Mouse (Mus musculus): Measurements from ENCODE around the gene Ephb2.

The Ephb2 gene

GRCm38 (mm10) chr4:136801463-136801862, 34.3 kb downstream of the Ephb2 start:
- no peak for DNase-seq (ENCODE audit: low spot score in 2 of 2)

DNA sequence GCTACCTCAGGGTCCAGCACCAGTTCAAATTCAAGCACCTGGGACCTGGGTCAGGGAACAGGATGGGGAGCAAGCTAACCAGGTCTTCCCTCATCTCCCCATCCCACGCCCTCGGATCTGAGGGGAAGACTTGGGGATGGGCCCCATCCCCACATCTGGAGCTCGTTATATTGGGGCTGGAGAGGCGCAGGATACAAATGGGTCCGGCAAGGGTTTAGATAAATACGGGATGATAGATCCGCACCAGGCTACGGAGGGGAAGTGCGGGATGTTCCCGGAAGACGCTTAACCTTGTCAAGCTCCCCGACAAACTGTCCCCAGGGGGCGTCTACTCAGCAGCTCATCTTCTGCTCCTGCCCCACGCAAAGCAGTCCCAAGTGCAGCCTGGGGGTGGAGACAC, 35.4 kb downstream of the Ephb2 start:
- DNase-seq (ENCODE audit: low spot score in 2 of 2) = no peak

DNA sequence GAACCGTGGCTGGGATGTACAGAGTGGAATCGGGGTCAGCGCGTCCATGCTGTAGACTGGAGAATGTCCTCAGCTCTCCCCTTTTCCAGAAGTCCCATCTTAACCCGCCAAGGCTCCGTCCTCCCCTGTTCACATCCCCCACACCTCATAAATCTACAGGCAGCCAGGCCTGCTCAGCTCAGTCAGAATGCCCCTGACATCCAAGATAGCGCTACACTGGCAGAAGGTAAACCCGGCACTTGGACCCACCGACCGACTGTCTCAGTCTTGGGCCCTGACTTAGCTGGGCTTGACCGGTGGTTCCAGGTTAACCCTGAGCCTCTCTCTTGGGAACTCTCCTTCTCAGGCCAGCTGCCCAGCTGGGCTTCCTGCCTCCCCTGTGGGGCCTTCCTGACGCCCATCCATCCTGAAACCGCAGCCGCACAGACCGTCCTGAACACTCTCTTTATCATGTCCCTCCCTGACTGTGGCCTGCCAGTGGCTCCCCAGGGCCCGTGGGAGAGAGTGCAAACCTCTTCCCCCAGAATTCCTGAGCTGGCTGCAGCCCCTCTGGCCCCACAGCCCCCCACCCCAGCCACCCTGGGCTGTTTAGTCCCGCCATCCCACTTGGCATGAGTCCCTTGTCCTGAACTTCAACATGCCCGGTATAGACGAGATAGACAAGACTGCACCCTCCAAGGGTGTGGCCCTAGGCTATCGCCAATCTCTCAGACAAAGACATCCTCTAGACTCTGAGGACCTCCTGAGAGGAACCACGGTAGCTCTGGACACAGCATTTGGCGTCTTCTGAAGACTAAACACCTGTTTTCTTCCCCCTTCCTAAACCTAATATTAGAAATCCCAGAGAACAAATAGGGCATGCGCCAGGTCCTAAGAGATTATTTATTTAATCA, 37.9 kb downstream of the Ephb2 start:
- DNase-seq (ENCODE audit: low spot score in 2 of 2) = no peak

DNA sequence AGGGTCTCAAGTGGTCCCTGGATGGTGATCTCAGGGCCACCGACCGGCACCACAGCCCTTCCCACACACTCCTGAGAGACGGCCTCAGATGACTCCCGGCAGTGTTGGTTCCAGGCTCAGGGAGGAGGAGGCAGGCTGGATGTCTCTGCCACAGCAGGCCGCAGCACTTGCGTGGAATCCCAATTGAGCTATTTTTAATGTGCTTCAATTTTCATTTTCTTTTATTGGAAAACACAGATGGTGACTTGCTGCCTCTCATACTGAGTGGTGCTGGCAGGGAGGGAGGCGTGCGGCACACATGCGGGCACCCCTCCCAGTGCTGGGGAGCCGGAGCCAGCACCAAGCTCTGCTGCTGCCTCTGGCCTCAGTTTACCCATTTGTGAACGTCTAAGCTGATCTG, 42.5 kb downstream of the Ephb2 start:
- no peak for DNase-seq (ENCODE audit: low spot score in 2 of 2)

- DNase-seq (ENCODE audit: low spot score in 2 of 2) = peak in 1 of 2 experiments; percentile 56
These were observed 46.0 kb downstream of the Ephb2 start for GRCm38 (mm10) chr4:136789821-136790220.

GRCm38 (mm10) chr4:136787357-136787756, 48.4 kb downstream of the Ephb2 start:
- no peak for DNase-seq (ENCODE audit: low spot score in 2 of 2)

DNA sequence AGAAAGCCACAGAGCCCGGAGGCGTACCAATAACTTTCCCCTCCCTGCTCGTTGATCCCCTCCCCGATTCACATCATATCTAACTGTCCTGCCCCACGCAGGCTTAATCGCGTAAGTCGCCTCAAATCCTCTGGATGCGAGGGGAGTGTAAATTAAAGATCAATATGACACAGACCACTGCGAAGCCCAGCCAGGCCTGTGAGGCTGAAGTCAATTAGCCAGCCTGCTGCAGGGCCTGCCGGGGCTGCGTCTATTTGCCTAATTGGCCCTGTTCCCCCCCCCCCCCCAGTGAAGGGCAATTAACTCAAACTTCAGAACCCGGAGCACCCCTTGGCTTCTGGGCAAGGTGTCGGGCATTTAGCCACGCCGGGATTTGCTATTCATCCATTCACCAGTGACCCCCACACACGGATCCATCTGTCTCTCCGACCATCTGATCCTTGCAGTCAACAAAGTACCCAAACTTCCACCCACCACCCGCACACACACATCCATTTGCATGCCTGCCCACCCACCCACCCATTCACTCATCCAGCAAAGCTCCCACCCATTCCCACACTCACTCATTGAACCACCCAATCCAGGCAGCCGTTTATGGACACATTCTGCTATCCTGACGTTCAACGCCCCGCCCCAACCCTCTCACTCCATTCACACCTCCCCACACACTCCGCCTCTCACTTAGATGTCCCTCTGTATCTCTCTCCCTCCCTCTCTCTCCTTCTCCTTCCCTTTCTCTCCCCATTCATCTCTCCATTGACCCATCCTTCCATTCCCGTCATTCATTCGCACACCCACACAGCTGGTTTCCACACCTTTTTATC, 49.1 kb downstream of the Ephb2 start:
- DNase-seq (ENCODE audit: low spot score in 2 of 2) = no peak

GRCm38 (mm10) chr4:136783552-136784150, 52.1 kb downstream of the Ephb2 start:
- DNase-seq (ENCODE audit: low spot score in 2 of 2) = peak in 1 of 2 experiments; percentile 26

DNA sequence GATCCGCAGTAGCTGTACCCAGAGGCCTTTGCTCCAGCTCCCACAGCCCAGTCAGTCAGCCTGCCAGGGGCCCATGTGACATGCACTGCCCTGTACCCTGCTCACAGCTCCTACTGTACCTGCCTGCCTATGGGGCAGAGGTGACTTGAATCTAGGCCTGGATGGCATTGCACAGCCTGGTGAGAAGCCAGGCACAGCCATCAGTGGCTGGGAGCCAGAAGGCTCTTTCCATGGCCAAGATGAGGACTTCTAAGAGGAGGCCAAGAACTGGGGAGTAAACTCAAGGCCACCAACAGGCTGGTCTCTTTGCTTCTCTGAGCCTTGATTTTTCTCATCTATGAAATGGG, 53.2 kb downstream of the Ephb2 start:
- DNase-seq (ENCODE audit: low spot score in 2 of 2) = peak in 1 of 2 experiments; percentile 48

GRCm38 (mm10) chr4:136781868-136782578, 53.8 kb downstream of the Ephb2 start:
- DNase-seq (ENCODE audit: low spot score in 2 of 2) = peak in 1 of 2 experiments; percentile 54

DNA sequence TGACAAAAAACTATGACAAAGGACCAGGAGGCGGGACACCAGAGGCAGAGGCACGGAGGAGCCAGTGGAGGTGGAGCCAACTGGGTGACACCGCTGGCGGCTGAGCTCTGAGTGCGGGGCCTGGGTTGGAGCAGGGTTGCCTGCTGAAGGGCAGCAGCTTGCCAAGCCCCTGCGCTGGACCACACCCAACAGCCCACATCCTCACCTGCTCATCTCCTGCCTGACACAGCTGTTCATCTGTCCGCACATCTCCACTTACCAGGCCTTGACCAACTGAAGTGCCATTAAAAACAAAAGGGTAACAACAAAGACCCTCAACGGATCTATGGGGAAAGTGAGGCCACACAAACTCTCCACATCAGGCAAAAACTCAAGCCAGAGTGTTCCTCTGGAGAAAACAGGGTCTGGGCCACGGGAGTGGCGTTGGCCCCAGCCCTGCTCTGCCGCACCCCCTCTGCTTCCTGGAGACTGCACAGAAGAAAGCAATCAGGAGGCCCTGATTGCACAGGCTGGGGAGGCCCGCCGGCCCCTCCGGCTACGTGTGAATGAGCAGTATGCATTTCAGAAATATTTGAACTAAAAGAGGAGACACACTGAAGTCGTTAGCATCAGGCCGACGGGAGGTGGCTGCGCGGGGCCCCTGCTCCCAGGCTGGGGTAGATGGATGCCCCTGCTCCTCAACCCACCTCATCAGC, 55.4 kb downstream of the Ephb2 start:
- no peak for DNase-seq (ENCODE audit: low spot score in 2 of 2)

DNA sequence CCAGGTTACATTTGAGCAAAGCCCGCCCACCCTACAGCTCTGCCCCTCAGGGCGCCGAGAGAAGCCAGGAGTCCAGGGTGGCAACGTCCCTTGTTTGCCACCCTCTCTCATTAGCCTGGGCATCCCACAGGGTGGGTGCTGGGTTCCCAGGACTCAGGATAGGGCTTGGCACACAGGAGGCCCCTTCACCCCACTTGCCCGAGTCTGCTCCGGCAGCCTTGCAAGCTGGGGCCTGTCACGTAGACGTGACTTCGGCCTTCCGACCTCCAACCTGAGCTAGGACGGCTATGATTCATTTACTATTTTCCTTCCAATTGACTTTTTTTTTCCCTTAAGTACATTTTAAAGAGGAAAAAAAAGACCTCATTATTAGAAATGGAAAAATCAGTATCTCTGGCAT, 56.6 kb downstream of the Ephb2 start:
- peak in 1 of 2 experiments; percentile 54 for DNase-seq (ENCODE audit: low spot score in 2 of 2)

- no peak for DNase-seq (ENCODE audit: low spot score in 2 of 2)
These were observed 59.3 kb downstream of the Ephb2 start for GRCm38 (mm10) chr4:136776471-136776892.

- DNase-seq (ENCODE audit: low spot score in 2 of 2) = no peak
These were observed 59.9 kb downstream of the Ephb2 start for GRCm38 (mm10) chr4:136775903-136776302.

- no peak for DNase-seq (ENCODE audit: low spot score in 2 of 2)
These were observed 61.6 kb downstream of the Ephb2 start for GRCm38 (mm10) chr4:136774201-136774600.

DNA sequence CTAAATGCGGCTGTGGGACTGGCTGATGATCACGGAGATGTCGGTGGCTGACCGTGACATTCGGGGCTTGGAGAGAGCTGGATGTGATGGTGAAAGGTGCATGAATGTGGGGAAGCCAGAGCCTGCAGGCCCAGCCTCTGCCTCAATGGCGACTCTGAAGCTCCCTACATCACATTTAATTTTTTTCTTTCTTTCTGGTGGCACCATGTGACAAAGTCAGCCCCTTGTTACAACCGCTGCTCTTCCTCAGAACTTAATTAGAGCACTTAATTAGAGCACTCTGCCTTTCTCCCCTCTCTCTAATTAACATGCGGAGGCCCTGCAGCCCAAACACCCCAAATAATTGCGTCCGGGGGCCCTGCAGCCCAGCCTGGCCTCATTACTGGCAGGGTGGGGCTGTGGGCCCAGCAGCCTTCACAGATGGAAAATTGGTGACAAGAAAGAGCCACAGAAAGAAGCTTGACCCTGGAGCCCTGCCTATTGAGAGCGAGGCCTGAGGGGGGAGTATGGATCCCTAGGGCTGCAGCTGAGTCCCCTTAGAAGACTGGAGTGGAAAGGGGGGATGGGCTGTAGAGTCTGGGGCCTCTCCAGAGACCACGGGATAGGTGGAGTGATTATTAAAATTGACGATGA, 62.7 kb downstream of the Ephb2 start:
- DNase-seq (ENCODE audit: low spot score in 2 of 2) = no peak

GRCm38 (mm10) chr4:136772318-136772717, 63.5 kb downstream of the Ephb2 start:
- no peak for DNase-seq (ENCODE audit: low spot score in 2 of 2)

GRCm38 (mm10) chr4:136770718-136771117, 65.1 kb downstream of the Ephb2 start:
- no peak for DNase-seq (ENCODE audit: low spot score in 2 of 2)

GRCm38 (mm10) chr4:136768499-136768898, 67.3 kb downstream of the Ephb2 start:
- DNase-seq (ENCODE audit: low spot score in 2 of 2) = no peak

DNA sequence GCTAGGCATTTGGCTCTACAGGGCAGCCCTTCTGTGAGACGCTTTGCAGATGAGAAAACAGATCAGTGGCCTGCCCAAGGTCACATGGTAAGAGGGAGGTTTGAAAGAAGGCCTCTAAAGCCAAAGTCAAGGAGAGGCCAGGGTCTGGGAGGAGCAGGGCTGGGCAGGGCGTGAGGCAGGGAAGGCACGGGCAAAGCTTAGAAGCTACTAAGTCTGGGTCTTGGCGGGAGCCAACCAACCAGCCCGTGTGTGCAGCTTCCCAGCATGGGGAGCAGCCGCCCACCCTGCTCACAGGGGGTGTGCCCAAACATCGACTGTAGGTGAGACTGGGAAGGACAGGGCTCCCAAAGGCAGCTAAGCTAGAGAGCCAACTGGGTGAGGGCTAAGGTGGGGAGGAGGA, 70.7 kb downstream of the Ephb2 start:
- no peak for DNase-seq (ENCODE audit: low spot score in 2 of 2)

- DNase-seq (ENCODE audit: low spot score in 2 of 2) = no peak
These were observed 72.4 kb downstream of the Ephb2 start for GRCm38 (mm10) chr4:136763349-136763748.
